Mouse (Mus musculus): ENCODE data around the gene Ccdc54.

Gene Ccdc54

DNA sequence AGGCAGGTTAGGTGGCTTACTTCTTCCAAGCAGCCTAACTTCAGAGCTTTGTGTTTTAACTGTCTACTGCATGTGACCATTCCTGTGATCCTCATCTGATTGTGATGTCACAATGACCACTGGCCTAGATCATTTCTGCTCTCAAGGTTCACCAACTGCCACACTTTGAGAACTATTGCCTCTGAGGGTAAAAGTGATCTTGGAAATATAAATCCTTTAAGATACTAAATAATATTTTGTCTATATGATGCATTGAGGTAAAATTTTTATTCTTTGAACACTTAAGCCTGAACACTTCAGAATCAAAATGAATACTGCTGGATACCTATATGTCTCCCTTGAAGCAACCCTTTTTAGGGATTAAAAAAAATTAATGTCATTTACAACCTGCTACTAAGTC is at the start of gene Ccdc54:
Gene Ccdc54, minus strand, starts transcription at position 101 of the 400 bp plus-strand sequence.
- no peak for DNase-seq

DNA sequence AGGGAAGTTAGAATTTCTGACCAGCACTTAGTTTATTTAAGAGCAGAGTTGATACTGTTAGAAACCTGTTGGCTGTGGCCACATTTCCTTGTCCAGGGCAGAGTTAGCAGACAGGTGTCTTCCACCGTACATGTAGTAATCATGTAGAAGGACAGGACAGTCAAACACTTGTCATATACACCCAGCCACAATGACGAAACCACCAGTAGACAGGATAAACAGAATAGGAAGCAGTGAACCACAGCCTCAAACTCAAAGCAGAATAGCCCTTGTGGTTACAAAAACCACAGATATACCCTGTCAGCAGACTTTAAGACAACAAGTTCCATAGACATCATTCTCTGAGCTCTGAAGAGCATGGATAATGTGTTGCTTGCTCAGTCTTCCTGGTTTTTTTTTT is 41.6 kb upstream of the Ccdc54 start:
- DNase-seq = peak; percentile 28

- no peak for DNase-seq
Observed at GRCm38 (mm10) chr16:50615569-50615968, 24.6 kb upstream of the Ccdc54 start.

GRCm38 (mm10) chr16:50612944-50613343 is 22.0 kb upstream of the Ccdc54 start:
- DNase-seq = no peak

- no peak for DNase-seq
Observed at GRCm38 (mm10) chr16:50610580-50610979, 19.6 kb upstream of the Ccdc54 start.

- no peak for DNase-seq
Observed at GRCm38 (mm10) chr16:50607776-50608562, 17.0 kb upstream of the Ccdc54 start.

- DNase-seq = no peak
Observed at GRCm38 (mm10) chr16:50604826-50605225, 13.9 kb upstream of the Ccdc54 start.

GRCm38 (mm10) chr16:50601947-50602346 is 11.0 kb upstream of the Ccdc54 start:
- DNase-seq = no peak

- no peak for DNase-seq
Observed at GRCm38 (mm10) chr16:50600665-50601064, 9.7 kb upstream of the Ccdc54 start.

DNA sequence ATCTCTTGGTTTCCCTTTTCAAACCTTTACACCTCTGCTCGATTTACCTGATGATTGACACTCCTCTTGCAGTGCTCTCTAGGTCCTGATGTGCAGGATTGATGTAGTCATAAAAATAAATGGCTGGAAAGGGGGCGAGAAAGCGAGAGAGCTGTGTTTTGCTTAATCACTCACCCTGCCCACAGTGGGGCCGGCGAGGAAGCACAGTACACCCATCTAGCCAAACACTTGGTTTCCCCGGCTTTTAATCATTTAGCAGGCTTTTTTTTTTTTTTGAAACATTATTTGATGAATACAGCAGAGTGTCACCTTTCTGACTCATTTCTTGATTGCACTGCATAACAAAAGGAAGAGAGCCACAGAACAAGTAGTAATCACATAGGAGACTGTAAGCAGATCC is 5.7 kb upstream of the Ccdc54 start:
- DNase-seq = no peak

DNA sequence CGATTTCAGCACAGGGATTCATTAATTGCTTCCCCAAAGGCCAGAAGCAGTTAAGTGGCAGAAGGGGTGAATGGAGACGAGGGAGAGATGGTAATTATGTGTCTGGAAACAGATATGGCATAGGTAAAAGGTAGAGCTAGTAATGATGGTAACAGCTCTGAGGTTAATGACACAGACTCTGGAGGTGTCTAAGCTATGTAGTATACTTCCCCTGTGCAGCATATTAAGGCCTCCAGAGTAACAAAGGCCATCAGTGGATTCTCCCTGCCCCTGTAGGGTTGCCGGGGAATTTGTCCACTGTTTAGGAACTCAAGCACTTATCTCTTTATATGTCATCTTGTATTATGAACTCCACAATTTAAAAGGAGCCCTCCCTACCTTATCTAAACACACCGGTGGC is 5.2 kb upstream of the Ccdc54 start:
- no peak for DNase-seq

DNA sequence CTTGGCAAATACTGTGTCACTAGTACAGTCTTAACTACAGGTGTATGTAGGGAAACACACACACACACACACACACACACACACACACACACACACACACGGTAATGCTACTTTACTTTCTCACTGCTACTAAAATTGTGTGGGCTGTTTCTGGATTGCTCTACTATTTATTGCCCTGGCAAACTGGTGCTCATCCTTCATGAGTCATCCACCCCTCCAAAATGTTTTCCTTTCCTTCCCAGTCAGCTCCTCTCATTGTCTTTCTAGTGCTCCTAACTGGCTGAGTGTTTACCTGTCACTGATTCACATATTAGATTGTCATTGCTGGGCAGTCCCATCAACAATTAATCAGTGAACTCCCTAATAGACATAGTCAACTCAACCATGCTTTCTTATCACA is 3.9 kb upstream of the Ccdc54 start:
- no peak for DNase-seq

- DNase-seq = no peak
Observed at GRCm38 (mm10) chr16:50593361-50593760, 2.4 kb upstream of the Ccdc54 start.

- DNase-seq = no peak
Observed at GRCm38 (mm10) chr16:50589574-50590151, 1.3 kb downstream of the Ccdc54 start.

DNA sequence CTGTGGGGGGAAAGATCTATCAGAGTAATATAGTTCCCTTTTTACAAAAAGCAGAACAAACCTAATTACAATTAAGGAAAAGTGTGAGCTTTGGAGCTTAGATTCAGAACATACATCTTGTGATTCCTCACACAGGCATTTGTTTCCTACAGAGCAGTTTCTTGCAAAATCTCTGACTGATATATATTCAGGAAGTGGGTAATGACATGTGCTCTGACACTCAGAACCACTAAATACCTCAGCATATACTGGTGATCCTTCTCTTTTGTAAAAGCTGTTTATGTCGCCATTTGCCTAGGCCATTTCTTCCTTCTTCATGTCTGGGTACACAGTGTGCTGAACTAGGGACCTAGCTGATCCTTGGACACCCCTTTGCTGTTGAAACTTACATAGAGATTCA is 2.8 kb downstream of the Ccdc54 start:
- peak; percentile 16 for DNase-seq

GRCm38 (mm10) chr16:50587139-50587538 is 3.8 kb downstream of the Ccdc54 start:
- DNase-seq = no peak

DNA sequence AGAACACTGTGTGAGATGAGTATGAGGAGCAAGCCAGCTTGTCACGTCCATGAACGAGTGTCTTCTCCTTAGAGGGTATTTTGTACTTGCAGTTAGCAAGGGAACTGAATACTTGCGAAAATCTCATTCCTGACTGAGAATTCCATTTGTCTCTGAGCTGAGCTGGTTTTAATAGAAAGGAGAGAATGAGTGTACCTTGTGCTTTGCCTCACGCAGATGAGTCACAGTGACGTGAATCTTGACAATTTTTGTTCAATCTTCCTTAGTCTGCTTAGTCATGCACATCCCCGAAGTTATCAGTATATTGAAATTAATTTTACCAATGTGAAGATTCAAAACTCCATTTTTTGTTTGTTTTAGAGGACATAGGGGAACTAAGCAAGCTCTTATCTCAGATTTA is 12.6 kb downstream of the Ccdc54 start:
- no peak for DNase-seq

DNA sequence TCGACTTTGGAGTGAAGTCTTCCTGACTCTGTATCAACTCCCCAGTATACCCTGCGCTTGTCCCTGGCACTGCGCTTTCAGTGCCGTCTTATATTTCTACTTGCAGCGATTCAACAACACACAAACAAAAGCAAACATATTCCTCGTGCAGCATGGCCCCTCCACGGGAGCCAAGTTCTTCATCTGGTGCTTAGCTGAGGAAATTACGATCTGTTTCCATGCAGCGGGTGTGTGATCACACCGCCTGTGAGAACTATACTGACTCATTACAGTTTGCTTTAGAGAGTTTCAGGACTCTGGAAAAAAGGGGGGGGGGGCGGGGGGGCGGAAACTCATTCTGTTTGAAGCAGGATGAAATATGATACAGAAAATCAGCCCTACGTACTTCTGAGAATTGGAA is 18.4 kb downstream of the Ccdc54 start:
- DNase-seq = no peak

DNA sequence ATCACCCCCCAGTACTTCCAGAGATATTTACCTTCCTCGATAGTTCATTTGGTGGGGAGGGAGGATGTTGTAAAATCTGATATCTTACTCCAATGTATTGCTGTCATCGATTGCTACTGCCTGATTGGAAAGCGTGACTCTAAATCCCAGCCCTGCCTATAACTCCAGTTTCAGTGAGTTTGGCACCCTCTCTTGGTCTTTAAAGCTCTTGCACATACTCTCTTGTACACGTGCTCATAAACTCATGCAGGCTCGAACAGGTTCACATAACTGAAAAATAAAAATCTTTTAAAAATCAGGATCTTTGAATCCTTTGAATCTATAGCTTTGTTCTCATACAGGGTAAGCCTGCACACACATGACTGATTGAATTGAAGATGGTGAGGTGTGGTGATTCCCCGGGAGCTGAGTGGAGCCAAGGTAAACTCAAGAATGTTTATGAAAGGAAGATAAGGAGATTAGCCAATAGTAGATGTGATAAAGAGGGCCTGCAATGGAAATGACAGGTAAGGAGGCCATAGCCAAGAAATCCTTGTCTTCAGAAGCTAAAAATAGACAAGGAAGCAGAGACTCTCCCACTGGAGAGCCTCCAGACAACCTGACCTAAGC is 31.7 kb downstream of the Ccdc54 start:
- no peak for DNase-seq

DNA sequence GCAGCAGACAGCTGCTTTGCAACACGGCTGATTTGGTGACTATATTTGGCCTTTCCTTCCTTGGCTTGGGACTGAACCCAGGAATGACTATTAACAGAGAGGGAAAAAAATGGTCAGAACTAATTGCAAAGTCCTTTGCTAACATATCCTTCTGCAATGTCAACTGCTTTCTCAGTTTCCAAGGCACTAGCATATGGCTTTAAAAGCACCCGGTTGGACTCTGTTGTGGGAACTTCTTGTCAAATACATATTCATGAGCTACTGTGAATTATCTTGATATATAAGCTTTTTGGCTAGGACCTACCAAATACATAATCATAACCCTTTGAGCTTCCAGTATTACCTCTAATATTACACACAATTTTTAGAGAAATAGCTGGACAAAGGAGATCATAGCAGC is 37.1 kb downstream of the Ccdc54 start:
- no peak for DNase-seq

GRCm38 (mm10) chr16:50551871-50552528 is 39.0 kb downstream of the Ccdc54 start:
- DNase-seq = no peak

- DNase-seq = peak; percentile 10
Observed at GRCm38 (mm10) chr16:50550927-50551326, 40.0 kb downstream of the Ccdc54 start.

DNA sequence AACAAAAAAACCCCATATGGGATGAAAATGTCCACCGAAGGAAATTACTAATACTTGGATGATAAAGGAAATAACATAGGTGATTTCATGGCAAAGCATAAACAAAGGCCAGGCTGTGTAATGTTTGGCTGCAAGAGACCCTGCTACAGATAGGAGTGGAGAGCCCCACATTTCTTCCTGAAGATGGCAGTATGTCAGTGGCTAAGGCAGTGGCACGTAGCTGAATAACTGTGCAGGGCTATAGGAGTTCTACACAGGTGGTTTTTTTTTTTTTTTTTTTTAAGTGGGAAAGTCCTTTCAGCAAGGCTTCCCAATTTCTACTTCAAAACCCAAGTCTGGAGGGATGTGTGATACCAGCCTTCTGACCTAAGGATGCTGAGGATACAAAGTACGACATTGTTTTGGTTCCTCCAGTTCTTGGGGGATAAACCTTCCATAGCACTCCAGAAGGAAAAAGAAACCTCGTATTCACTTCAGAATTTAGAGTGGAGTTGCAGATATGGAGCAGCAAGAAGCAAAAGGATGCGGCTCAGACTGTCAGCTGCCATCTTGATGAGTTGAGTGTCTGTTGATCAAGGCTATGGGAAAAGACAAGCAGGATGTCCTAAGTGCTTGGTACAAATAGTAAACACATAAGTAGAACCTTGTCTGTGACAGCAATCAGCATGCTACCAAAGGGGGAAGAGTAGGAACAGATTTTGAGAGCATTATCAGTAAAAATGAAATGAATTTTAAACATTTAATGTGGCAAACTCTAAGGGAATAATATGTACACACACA is 48.2 kb downstream of the Ccdc54 start:
- peak; percentile 21 for DNase-seq

Data from lung, postnatal 36 days (tissue).